Mouse (Mus musculus) hindbrain, embryonic 11.5 days (tissue): ENCODE measurements around the gene Ear1. TPM values are rescaled to one million over a fixed set of nuclear protein-coding genes. Genes with fewer than 3 reads are reported as not detected.
"Not testable (repeated sequence)": the region's sequence is repeated elsewhere in the genome, so short reads cannot be mapped to it uniquely, and the experiment has no call there.

ENCODE experiments used
- ATAC-seq: fragments of 200-750 bp; cut with Nextera tagmentation; 2 replicates; pipeline ENCODE4 v1.8.0; 2017; ENCODE audit warnings: mild to moderate bottlenecking, moderate TSS enrichment, moderate library complexity; ENCODE audit not compliant: low FRiP score
- DNase-seq: peaks from one replicate; pipeline ENCODE4 v3.0.0-alpha.2; 2015; ENCODE audit warnings: low spot score
- H3K27ac ChIP-seq: fragments of 300-500 bp; sonication (generic); 2 replicates; pipeline ENCODE4 v1.5.1; 2014; ENCODE audit warnings: mild to moderate bottlenecking, low read depth, low read length
- H3K27me3 ChIP-seq: fragments of 300-500 bp; sonication (generic); 2 replicates; pipeline ENCODE4 v1.6.1; 2014; ENCODE audit warnings: mild to moderate bottlenecking, low read length, moderate library complexity, mixed read lengths; ENCODE audit not compliant: control insufficient read depth, insufficient read depth
- H3K36me3 ChIP-seq: fragments of 300-500 bp; sonication (generic); 2 replicates; pipeline ENCODE4 v1.6.1; 2014; ENCODE audit warnings: mild to moderate bottlenecking, low read length, moderate library complexity, mixed read lengths; ENCODE audit not compliant: control insufficient read depth, insufficient read depth
- H3K4me1 ChIP-seq: fragments of 300-500 bp; sonication (generic); replicated peaks from 2 replicates; pipeline ENCODE4 v1.6.1; 2014; ENCODE audit warnings: low read length, mixed read lengths; ENCODE audit not compliant: control insufficient read depth, insufficient read depth
- H3K4me2 ChIP-seq: fragments of 300-500 bp; sonication (generic); replicated peaks from 2 replicates; pipeline ENCODE4 v1.6.1; 2014; ENCODE audit warnings: mild to moderate bottlenecking, low read depth, low read length
- H3K4me3 ChIP-seq: fragments of 300-500 bp; sonication (generic); 2 replicates; pipeline ENCODE4 v1.5.1; 2014; ENCODE audit warnings: low read depth, low read length
- H3K9ac ChIP-seq: fragments of 300-500 bp; sonication (generic); 2 replicates; pipeline ENCODE4 v1.6.1; 2014; ENCODE audit warnings: low read depth, low read length
- H3K9me3 ChIP-seq: fragments of 300-500 bp; sonication (generic); 2 replicates; pipeline ENCODE4 v1.6.1; 2016; ENCODE audit warnings: low read length; ENCODE audit not compliant: control insufficient read depth
- WGBS: fragments of 180-500 bp; shearing (Covaris S2); extraction: QIAGEN DNeasy Blood & Tissue Kit; methylation state at CpG from one replicate; pipeline ENCODE4 v1.1.7; 2014; 5-methylcytosine and 5-hydroxymethylcytosine counted together
- polyA plus RNA-seq: library from polyadenylated mRNA; unstranded; fragments of >200 nt; fragmentation: Nextera tagmentation; extraction: Ambion mirVana; gene quantifications from 2 replicates; pipeline ENCODE4 v1.2.1, GENCODE M21; 2014

The Ear1 gene
- polyA plus RNA-seq, 1 experiment from 2014 or later: not detected

DNA sequence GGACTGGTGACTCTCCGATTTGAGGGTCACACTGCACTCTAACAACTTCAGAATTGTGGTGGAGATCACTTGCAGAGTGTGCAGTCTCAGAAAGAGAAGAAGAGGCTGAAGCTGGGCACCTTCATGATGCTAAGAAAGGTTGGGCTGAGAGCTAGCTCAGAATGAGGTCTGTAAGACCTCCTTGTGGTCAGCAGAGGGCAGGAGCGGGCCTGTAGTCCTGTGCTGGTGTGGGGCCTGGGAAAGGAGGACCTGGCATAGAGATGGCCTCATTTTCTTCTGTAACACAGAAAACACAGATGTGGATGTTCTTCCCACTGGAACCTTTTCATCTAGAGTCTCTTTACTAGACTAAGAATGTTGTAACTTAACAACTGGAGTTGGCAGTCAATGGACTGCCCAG lies 53.4 kb downstream of the Ear1 start:
- H3K4me2 ChIP-seq, H3K9me3 ChIP-seq, H3K9ac ChIP-seq, ATAC-seq, H3K4me3 ChIP-seq, H3K4me1 ChIP-seq, H3K36me3 ChIP-seq, DNase-seq, H3K27ac ChIP-seq, H3K27me3 ChIP-seq: not testable (repeated sequence)
- WGBS: 57% methylated on average over 1 of the region's 2 CpGs

DNA sequence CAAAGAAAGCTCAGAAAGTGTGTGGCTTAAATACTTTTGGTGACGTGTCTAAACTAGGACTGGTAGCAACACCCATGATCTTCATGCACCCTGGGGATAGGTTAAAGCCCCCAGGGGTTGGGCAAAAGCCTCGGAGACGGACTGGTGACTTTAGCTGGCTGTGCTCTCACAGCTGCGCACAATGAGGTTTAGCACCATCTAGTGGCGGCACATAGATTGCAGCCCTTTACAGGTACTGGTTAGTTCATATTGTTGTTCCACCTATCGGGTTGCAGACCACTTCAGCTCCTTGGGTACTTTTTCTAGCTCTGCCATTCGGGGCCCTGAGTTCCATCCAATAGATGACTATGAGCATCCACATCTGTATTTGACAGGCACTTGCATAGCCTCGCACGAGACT lies 62.9 kb downstream of the Ear1 start:
- not testable (repeated sequence) for H3K4me3 ChIP-seq, ATAC-seq, H3K9me3 ChIP-seq, H3K4me1 ChIP-seq, H3K27me3 ChIP-seq, H3K9ac ChIP-seq, H3K27ac ChIP-seq, H3K4me2 ChIP-seq, H3K36me3 ChIP-seq
- peak; percentile 44 for DNase-seq
- WGBS: 75% methylated on average over 8 of the region's 9 CpGs

DNA sequence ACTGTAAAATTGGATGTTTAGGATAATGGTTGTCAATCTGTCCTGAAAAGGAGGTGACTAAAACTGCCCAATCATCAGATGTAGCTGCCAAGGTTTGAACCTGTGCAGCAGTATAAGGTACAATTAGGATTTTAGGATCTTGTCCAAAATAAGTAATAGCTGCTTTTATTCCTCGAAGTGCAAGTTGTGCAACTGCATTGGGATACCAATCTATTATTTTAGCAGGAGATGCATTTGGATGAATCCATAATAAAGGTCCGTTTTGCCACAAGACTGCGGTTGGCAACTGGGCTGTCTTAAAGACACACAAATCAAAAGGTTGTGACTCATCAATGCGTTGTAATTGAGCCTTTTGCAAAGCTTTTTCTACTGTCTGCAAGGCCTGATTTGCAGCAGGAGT lies 67.2 kb downstream of the Ear1 start:
- not testable (repeated sequence) for DNase-seq, H3K9ac ChIP-seq, H3K27ac ChIP-seq, H3K9me3 ChIP-seq, ATAC-seq, H3K4me1 ChIP-seq, H3K4me3 ChIP-seq, H3K36me3 ChIP-seq, H3K4me2 ChIP-seq, H3K27me3 ChIP-seq
- 82% methylated on average over 4 of the region's 4 CpGs for WGBS

DNA sequence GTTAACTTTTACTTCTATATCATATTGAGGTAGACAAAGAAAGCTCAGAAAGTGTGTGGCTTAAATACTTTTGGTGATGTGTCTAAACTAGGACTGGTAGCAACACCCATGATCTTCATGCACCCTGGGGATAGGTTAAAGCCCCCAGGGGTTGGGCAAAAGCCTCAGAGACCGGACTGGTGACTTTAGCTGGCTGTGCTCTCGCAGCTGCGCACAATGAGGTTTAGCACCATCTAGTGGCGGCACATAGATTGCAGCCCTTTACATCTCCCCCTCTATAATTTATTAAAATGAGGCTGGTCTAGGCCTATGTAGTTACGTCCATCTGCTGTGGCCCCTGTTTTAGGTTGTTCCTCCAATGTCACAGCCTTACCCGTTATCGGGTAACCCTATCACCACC lies 70.9 kb downstream of the Ear1 start:
- DNase-seq, H3K4me2 ChIP-seq, H3K4me1 ChIP-seq, H3K9ac ChIP-seq, H3K9me3 ChIP-seq, H3K27me3 ChIP-seq, H3K36me3 ChIP-seq, H3K4me3 ChIP-seq, ATAC-seq, H3K27ac ChIP-seq: not testable (repeated sequence)
- WGBS: 5% methylated on average over 4 of the region's 7 CpGs

DNA sequence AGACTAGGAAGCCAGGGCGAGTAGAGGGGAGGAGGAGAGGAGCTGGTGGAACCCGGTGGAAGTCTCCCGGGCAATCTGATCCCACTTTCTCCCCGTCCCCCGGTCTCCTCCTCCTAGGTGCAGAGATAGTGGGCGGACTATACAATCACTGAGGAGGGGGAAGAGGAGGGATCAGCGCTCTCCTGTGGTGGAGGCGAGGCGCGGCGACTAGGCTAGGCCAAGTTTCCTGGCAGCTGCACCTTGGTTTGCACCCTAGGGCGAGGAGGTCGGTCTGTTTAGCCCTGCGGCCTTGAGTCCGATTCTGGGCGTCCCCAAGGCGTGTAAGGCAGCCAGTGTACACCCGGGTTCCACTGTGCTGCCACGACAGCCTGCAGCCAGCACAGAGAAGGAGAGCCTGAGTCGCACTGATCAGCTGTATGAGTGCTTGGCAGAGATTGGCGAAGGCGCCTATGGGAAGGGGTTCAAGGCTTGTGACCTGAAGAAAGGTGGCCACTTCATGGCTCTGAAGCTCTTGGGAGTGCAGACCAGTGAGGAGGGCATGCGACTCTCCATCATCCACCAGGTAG lies 78.3 kb downstream of the Ear1 start:
- WGBS: 15% methylated on average over 22 of the region's 23 CpGs
- peak; percentile 76 for ATAC-seq
- H3K27ac ChIP-seq: not testable (repeated sequence)

DNA sequence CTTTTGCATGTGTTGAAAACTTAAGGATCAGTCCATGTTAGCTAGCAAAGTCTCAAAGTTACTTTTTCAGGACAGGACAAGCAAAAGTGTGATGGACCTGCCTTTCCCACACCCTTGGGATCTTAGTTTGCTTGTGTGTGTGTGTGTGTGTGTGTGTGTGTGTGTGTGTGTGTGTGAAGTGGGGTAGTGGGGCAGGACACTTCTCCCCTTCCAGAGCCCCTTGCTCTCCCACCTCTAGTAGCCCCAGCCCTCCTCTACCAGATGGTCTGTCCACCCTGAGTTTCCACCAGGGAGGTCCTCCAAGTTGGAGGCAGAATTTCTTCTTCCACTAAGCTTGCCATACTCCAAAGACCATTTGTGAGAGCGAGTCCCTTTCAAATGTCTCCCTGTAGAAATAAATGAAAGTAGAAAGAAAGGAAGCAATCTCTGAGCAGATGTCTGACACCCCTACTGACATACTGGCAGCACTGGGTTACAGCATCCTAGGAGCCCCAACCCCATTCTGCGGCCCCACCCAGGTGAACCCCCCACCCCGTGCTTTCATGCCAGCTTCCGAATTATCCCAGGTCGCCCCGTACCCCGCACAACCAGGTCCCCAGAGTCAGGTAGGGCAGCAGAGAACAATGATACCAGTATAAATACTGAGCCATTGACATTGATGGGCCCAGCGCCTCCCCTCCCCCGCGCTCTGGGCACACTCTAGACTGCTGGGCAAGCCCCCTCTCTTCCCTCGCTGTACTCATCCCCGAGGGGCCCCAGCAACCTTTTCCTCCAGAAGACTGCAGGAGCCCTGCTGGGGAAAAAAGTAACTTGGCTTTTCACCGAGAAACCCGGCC lies 79.0 kb downstream of the Ear1 start:
- Histone ChIP-seq H3K9me3 (no peaks in the 10 kb centered on the region), H3K4me1 (no peaks in the 10 kb centered on the region; the same call in 1 of the 2 replicates), H3K4me3 (no peak overlapping the region), H3K4me2 (peak overlapping the region; percentile 8), H3K9ac (no peak overlapping the region), H3K27me3 (no peaks in the 10 kb centered on the region), H3K27ac (no peak overlapping the region), H3K36me3 (no peaks in the 10 kb centered on the region)
- ATAC-seq (peak; percentile 84), DNase-seq (no peak)
- WGBS: 22% methylated on average over 14 of the region's 14 CpGs

More for the DNA sequence above, 78.3 kb downstream of the Ear1 start:
- H3K4me1 ChIP-seq, H3K36me3 ChIP-seq, H3K4me3 ChIP-seq, H3K9ac ChIP-seq, H3K27me3 ChIP-seq, H3K9me3 ChIP-seq: not testable (repeated sequence)
- peak; percentile 20 for DNase-seq
- peak overlapping the region; percentile 8 for H3K4me2 ChIP-seq

DNA sequence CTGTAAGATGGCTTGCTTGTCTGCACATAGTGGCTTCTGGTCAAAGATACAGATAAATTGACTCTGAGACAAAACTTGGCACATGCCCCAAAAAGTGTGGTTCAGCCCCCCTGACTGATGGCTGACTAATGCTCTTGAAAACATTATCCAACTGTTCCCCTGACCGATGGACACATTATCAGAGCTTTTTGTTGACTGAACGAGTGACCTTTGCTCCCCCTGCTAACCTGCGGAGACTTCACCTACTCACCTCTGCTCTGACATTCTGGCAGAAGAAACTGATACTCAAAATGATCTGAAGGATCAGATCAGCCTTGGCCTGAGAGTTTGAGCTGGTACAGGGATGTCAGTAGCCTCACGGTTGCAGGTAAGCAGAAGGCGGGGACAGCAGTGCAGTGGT lies 81.5 kb downstream of the Ear1 start:
- not testable (repeated sequence) for H3K27ac ChIP-seq, H3K36me3 ChIP-seq, H3K4me1 ChIP-seq, H3K9ac ChIP-seq, H3K9me3 ChIP-seq, DNase-seq, H3K4me2 ChIP-seq, H3K27me3 ChIP-seq, ATAC-seq, H3K4me3 ChIP-seq
- 74% methylated on average over 5 of the region's 5 CpGs for WGBS

DNA sequence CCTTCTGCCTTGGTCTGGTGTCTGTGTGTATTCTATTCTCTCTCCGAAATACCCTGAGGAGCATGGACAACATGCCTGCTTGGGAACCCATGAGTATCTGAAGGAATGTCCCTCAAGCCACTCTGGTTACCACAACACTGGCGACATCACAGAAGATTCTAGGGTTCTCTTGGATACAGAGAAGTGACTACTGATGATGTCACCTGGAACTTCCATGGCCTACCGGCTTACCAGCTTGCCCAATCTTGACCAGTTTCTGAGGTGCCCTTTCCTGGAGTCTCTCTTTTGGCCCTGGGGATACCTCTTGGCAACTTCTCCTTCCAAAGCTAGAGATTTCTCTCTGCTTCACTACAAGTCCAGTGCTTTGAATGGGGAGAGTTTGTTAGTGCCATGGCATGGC lies 90.7 kb downstream of the Ear1 start, which contains the start of gene Gm8180:
TSS of gene Gm8180 (minus strand) at position 101 of the 400 bp plus-strand sequence.
- H3K27me3 ChIP-seq, H3K4me3 ChIP-seq, ATAC-seq, H3K9me3 ChIP-seq, H3K4me2 ChIP-seq, H3K36me3 ChIP-seq, H3K27ac ChIP-seq, DNase-seq, H3K4me1 ChIP-seq, H3K9ac ChIP-seq: not testable (repeated sequence)
- WGBS: 90% methylated on average over 3 of the region's 3 CpGs
